Comparison of ENCODE assay signal across 8 mouse cellular contexts in genomic region chr8:79587258-79587657, GRCm38 (mm10). TPM values are rescaled to one million over a fixed set of nuclear protein-coding genes. Genes with fewer than 3 reads are reported as not detected.
A peak's percentile ranks its signal among the peaks of the same experiment; 100 is the strongest.
DNase-seq lines count a peak whose midpoint lies in the region; ATAC-seq lines count a peak whose summit lies in the region.

No protein-coding gene starts in this region.

- no peaks in the 10 kb centered on the region for H3K9me3 ChIP-seq in forebrain, embryonic 11.5 days (ENCODE audit: control insufficient read depth, low read length)
- no peaks in the 10 kb centered on the region for H3K9me3 ChIP-seq in forebrain, embryonic 12.5 days
- H3K9me3 ChIP-seq in midbrain, embryonic 11.5 days (ENCODE audit: control insufficient read depth, low read length) = no peaks in the 10 kb centered on the region
- no peaks in the 10 kb centered on the region for H3K9me3 ChIP-seq in midbrain, embryonic 16.5 days (replicated peaks; ENCODE audit: control insufficient read depth, low read length, poor library complexity, severe bottlenecking)
- no peaks in the 10 kb centered on the region for H3K9me3 ChIP-seq in limb, embryonic 11.5 days (ENCODE audit: control insufficient read depth, low read length)

- no peak overlapping the region for H3K27ac ChIP-seq in forebrain, embryonic 11.5 days (ENCODE audit: low read depth, low read length)
- no peak overlapping the region for H3K27ac ChIP-seq in forebrain, embryonic 12.5 days
- no peak overlapping the region for H3K27ac ChIP-seq in midbrain, embryonic 11.5 days (ENCODE audit: low read depth, low read length)
- H3K27ac ChIP-seq in midbrain, embryonic 16.5 days (ENCODE audit: low read length) = no peak overlapping the region
- no peak overlapping the region for H3K27ac ChIP-seq in limb, embryonic 11.5 days (replicated peaks; ENCODE audit: low read depth, low read length)

- H3K4me2 ChIP-seq in forebrain, embryonic 11.5 days (ENCODE audit: low read depth, low read length, severe bottlenecking) = no peak overlapping the region
- H3K4me2 ChIP-seq in forebrain, embryonic 12.5 days = no peak overlapping the region
- H3K4me2 ChIP-seq in midbrain, embryonic 11.5 days = no peak overlapping the region
- no peak overlapping the region for H3K4me2 ChIP-seq in midbrain, embryonic 16.5 days (ENCODE audit: low read length)
- H3K4me2 ChIP-seq in limb, embryonic 11.5 days (ENCODE audit: low read depth, severe bottlenecking) = no peak overlapping the region

- no peaks in the 10 kb centered on the region for H3K36me3 ChIP-seq in forebrain, embryonic 11.5 days (ENCODE audit: control insufficient read depth, insufficient read depth, low read length)
- H3K36me3 ChIP-seq in forebrain, embryonic 12.5 days (replicated peaks) = no peaks in the 10 kb centered on the region
- H3K36me3 ChIP-seq in midbrain, embryonic 11.5 days (ENCODE audit: control insufficient read depth, insufficient read depth, low read length) = no peaks in the 10 kb centered on the region
- no peaks in the 10 kb centered on the region for H3K36me3 ChIP-seq in midbrain, embryonic 16.5 days (ENCODE audit: control insufficient read depth, insufficient read depth, low read length)
- H3K36me3 ChIP-seq in limb, embryonic 11.5 days (ENCODE audit: control insufficient read depth, insufficient read depth, low read length) = no peaks in the 10 kb centered on the region

- no peak overlapping the region for H3K9ac ChIP-seq in forebrain, embryonic 11.5 days (ENCODE audit: low read length)
- no peak overlapping the region for H3K9ac ChIP-seq in forebrain, embryonic 12.5 days
- H3K9ac ChIP-seq in midbrain, embryonic 11.5 days (ENCODE audit: low read length) = no peak overlapping the region
- H3K9ac ChIP-seq in midbrain, embryonic 16.5 days (ENCODE audit: low read depth, low read length) = no peak overlapping the region
- H3K9ac ChIP-seq in limb, embryonic 11.5 days (ENCODE audit: low read length) = no peak overlapping the region

- peak; percentile 60 for DNase-seq in forebrain, embryonic 11.5 days (ENCODE audit: low spot score)
- peak; percentile 92 for DNase-seq in midbrain, embryonic 11.5 days (ENCODE audit: low spot score, missing footprints)
- DNase-seq in adrenal gland, adult 18-20 months (ENCODE audit: low spot score in 2 of 2) = peak; percentile 13 to 36
- DNase-seq in forelimb bud, embryonic 11.5 days (ENCODE audit: low read depth, low spot score) = peak; percentile 58
- DNase-seq in limb, embryonic 11.5 days (ENCODE audit: low spot score) = peak; percentile 74
- peak; percentile 6 to 23 for DNase-seq in spleen, postnatal 36 days (ENCODE audit: low spot score in 2 of 2)

- no peak overlapping the region for H3K4me3 ChIP-seq in forebrain, embryonic 11.5 days (ENCODE audit: low read depth, low read length)
- no peak overlapping the region for H3K4me3 ChIP-seq in forebrain, embryonic 12.5 days (replicated peaks)
- no peak overlapping the region for H3K4me3 ChIP-seq in midbrain, embryonic 11.5 days (ENCODE audit: low read depth, low read length)
- no peak overlapping the region for H3K4me3 ChIP-seq in midbrain, embryonic 16.5 days (ENCODE audit: low read depth, low read length)
- H3K4me3 ChIP-seq in limb, embryonic 11.5 days (ENCODE audit: low read depth, low read length) = no peak overlapping the region

- H3K4me1 ChIP-seq in forebrain, embryonic 11.5 days (replicated peaks; ENCODE audit: control insufficient read depth, insufficient read depth, low read length) = no peaks in the 10 kb centered on the region
- no peaks in the 10 kb centered on the region for H3K4me1 ChIP-seq in forebrain, embryonic 12.5 days
- H3K4me1 ChIP-seq in midbrain, embryonic 11.5 days (ENCODE audit: control insufficient read depth, insufficient read depth, low read length) = no peaks in the 10 kb centered on the region
- H3K4me1 ChIP-seq in midbrain, embryonic 16.5 days (ENCODE audit: control insufficient read depth, insufficient read depth, low read length) = no peaks in the 10 kb centered on the region
- no peaks in the 10 kb centered on the region for H3K4me1 ChIP-seq in limb, embryonic 11.5 days (ENCODE audit: control insufficient read depth, insufficient read depth, low read length)

- ATAC-seq in forebrain, embryonic 11.5 days (replicated peaks; ENCODE audit: low FRiP score) = no peak
- no peak for ATAC-seq in forebrain, embryonic 12.5 days (ENCODE audit: low FRiP score)
- ATAC-seq in midbrain, embryonic 11.5 days (ENCODE audit: low FRiP score) = no peak
- no peak for ATAC-seq in midbrain, embryonic 16.5 days
- ATAC-seq in limb, embryonic 11.5 days (ENCODE audit: insufficient number of reproducible peaks, low FRiP score, low TSS enrichment, low read depth) = no peak

- no peaks in the 10 kb centered on the region for H3K27me3 ChIP-seq in forebrain, embryonic 11.5 days (ENCODE audit: control insufficient read depth, insufficient read depth, low read length)
- H3K27me3 ChIP-seq in forebrain, embryonic 12.5 days = no peaks in the 10 kb centered on the region
- no peaks in the 10 kb centered on the region for H3K27me3 ChIP-seq in midbrain, embryonic 11.5 days (ENCODE audit: control insufficient read depth, insufficient read depth, low read length)
- no peaks in the 10 kb centered on the region for H3K27me3 ChIP-seq in midbrain, embryonic 16.5 days (ENCODE audit: control insufficient read depth, insufficient read depth, low read depth, low read length)
- no peaks in the 10 kb centered on the region for H3K27me3 ChIP-seq in limb, embryonic 11.5 days (ENCODE audit: control insufficient read depth, insufficient read depth, low read length)

- 36% methylated on average over 1 of the region's 1 CpGs for WGBS in forebrain, embryonic 11.5 days
- WGBS in forebrain, embryonic 12.5 days = 42% methylated on average over 1 of the region's 1 CpGs
- WGBS in midbrain, embryonic 11.5 days = 25% methylated on average over 1 of the region's 1 CpGs
- WGBS in midbrain, embryonic 16.5 days = 16% methylated on average over 1 of the region's 1 CpGs
- WGBS in limb, embryonic 11.5 days = 28% methylated on average over 1 of the region's 1 CpGs

RNA-seq across cellular contexts. Expression of gene Otud4, which starts 52.2 kb away (rescaled TPM):
- polyA plus RNA-seq in forebrain, embryonic 11.5 days (2014; fragmentation: Nextera tagmentation; extraction: Ambion mirVana) = 28.5 and 29.7 TPM in 2 replicates
- 24.8 and 25.7 TPM in 2 replicates for polyA plus RNA-seq in forebrain, embryonic 12.5 days (2016; fragmentation: Nextera tagmentation; extraction: Ambion mirVana)
- polyA plus RNA-seq in midbrain, embryonic 11.5 days (2014; fragmentation: Nextera tagmentation; extraction: Ambion mirVana) = 22.2 and 22.7 TPM in 2 replicates
- 9.7 and 10.2 TPM in 2 replicates for polyA plus RNA-seq in midbrain, embryonic 16.5 days (2015; fragmentation: Nextera tagmentation; extraction: Ambion mirVana)
- 10 to 100 TPM; 37.6 to 46.8 TPM for total RNA-seq in adrenal gland, adult 18-20 months (2021)
- polyA plus RNA-seq in limb, embryonic 11.5 days (2014; fragmentation: Nextera tagmentation; extraction: Ambion mirVana) = 20.6 and 23.2 TPM in 2 replicates

Comparison
In these comparisons a context has a peak if more than half of its experiments do, and no peak if none do; other contexts are left out.
1. DNase-seq: peak in every context shown above with its lines; median percentile 92 in midbrain, embryonic 11.5 days; 74 in limb, embryonic 11.5 days; 60 in forebrain, embryonic 11.5 days; 58 in forelimb bud, embryonic 11.5 days; 24 in adrenal gland, adult 18-20 months; 14 in spleen, postnatal 36 days.